Mouse (Mus musculus) bone marrow macrophage, adult 2 months (primary cell): ENCODE results near the gene Gimap3.

Experiments
- CTCF ChIP-seq: IDR thresholded peaks from 2 replicates; pipeline ENCODE4 v1.5.1; 2012; ENCODE audit warnings: low read depth, mild to moderate bottlenecking, low read length, moderate library complexity
- POLR2A ChIP-seq: IDR thresholded peaks from 2 replicates; pipeline ENCODE4 v1.6.1; 2012; ENCODE audit warnings: mild to moderate bottlenecking, low read depth, low read length, borderline replicate concordance

DNA sequence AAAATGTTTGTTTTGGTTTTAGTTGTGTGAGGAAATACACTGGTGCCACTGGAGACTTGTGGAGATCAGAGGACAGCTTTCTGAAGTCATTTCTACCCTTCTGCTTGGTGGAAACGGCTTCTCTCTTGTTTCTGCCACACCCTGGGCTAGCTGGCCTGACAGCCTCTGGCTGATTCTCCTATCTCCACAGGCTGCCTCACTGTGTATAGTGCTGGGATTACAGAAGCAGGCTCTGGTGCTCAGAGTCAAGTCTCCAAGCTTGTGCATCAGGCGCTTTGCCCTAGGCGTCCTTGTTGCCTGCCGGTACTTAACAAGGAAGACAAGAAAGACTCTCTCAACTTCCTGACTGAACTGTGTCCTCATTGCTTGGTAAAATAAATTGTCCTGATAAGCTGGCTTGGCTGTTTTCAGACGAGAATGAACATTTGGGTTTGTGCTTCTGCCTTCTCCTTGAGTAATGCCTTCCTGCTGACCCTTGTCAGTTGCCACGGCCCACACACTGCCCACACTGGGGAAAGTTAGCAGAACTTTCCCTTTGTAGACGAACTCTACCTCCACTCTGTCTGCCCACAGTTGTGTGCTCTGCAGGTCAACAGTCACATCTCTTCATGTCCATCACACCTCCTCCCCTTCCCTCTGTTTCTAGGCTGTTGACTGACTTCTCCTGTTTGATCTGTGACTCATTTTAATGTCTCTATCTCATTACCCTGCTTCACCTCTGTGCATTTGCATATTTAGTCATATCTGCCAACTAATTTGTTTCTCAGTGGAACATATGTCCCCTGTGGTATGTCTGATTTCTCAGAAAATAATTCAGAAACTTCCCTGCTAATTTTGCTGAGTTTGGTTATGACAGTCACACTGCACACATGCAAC is 23.3 kb downstream of the Gimap3 start:
- TF ChIP-seq CTCF: no peak
- TF ChIP-seq POLR2A: no peak
